Comparison of ENCODE assay signal across 8 mouse cellular contexts in the genomic region with DNA sequence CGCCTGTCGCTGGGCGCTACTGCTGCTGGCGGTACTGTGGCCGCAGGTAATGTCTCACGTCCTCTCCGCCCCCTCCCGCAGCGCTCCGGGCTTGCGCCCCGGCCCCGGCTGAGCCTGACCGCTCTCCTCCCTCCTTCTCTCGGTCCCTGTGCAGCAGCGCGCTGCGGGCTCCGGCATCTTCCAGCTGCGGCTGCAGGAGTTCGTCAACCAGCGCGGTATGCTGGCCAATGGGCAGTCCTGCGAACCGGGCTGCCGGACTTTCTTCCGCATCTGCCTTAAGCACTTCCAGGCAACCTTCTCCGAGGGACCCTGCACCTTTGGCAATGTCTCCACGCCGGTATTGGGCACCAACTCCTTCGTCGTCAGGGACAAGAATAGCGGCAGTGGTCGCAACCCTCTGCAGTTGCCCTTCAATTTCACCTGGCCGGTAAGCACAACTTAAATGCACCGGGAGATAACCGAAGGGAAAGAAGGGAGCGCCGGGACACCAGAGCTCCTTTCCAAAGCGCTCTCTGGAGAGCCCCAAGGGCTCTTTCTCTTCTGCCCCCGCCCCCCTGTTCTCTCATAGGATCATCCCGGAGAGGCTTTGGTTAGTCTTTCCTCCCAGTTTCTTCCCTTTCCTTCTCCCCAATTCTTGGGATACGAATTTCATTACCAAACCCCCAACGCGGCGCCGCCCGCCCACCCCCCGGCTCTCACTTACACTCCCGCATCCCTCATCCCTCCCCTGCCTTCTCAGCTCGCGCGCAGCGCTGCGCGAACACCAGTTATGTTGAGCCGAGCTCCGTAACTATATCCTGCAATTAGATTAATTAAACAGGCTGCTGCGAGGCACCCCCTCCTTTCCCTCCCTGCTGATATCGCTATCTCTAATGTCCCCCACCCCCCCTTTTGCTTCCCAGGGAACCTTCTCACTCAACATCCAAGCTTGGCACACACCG. TPM values are rescaled to one million over a fixed set of nuclear protein-coding genes. Genes with fewer than 3 reads are reported as not detected.
DNase-seq lines count a peak whose midpoint lies in the region; ATAC-seq and TF ChIP-seq lines count a peak whose summit lies in the region.

No protein-coding gene starts in this region.

- WGBS in liver, adult 2 months = 1% methylated on average over 59 of the region's 61 CpGs
- 1% methylated on average over 60 of the region's 61 CpGs for WGBS in heart, postnatal 0 days
- under 1% methylated on average over 60 of the region's 61 CpGs for WGBS in liver, embryonic 12.5 days (ENCODE audit: insufficient replicate concordance)
- WGBS in stomach, embryonic 16.5 days = under 1% methylated on average over 61 of the region's 61 CpGs

- H3K36me3 ChIP-seq in liver, adult 2 months (ENCODE audit: control insufficient read depth, insufficient read depth, low read length) = no peaks in the 10 kb centered on the region
- H3K36me3 ChIP-seq in heart, postnatal 0 days (replicated peaks; ENCODE audit: control insufficient read depth, insufficient read depth, low read length) = peaks cover 5% of the 10 kb centered on the region; the same call in 1 of the 2 replicates
- no peaks in the 10 kb centered on the region for H3K36me3 ChIP-seq in liver, embryonic 12.5 days
- H3K36me3 ChIP-seq in stomach, embryonic 16.5 days (ENCODE audit: control insufficient read depth, insufficient read depth, low read length) = no peaks in the 10 kb centered on the region

- TF ChIP-seq POLR2A in liver, adult 2 months (IDR thresholded peaks at IDR 0.05; ENCODE audit: extremely low read depth, insufficient read depth, low read length) = no peak
- no peak for TF ChIP-seq POLR2A in brain, embryonic 14.5 days (IDR thresholded peaks at IDR 0.05; ENCODE audit: borderline replicate concordance, extremely low read depth, insufficient read depth, insufficient read length, poor library complexity, severe bottlenecking)

- H3K4me2 ChIP-seq in heart, postnatal 0 days (ENCODE audit: low read depth, low read length) = peak overlapping the region; percentile 76
- peak overlapping the region; percentile 72 for H3K4me2 ChIP-seq in liver, embryonic 12.5 days
- peak overlapping the region; percentile 89 for H3K4me2 ChIP-seq in stomach, embryonic 16.5 days (ENCODE audit: low read depth, low read length)

- peaks cover 3% of the 10 kb centered on the region; the same call in 1 of the 2 replicates for H3K4me1 ChIP-seq in liver, adult 2 months (ENCODE audit: control insufficient read depth, insufficient read depth, low read length)
- H3K4me1 ChIP-seq in heart, postnatal 0 days (ENCODE audit: control insufficient read depth, insufficient read depth) = peaks cover 28% of the 10 kb centered on the region; the same call in 1 of the 2 replicates
- H3K4me1 ChIP-seq in liver, embryonic 12.5 days = peaks cover 57% of the 10 kb centered on the region
- H3K4me1 ChIP-seq in stomach, embryonic 16.5 days (ENCODE audit: control insufficient read depth, insufficient read depth, low read length) = peaks cover 47% of the 10 kb centered on the region

- peak overlapping the region; percentile 56 for H3K4me3 ChIP-seq in liver, adult 2 months (ENCODE audit: insufficient read depth, low read depth, low read length)
- peak overlapping the region; percentile 73 for H3K4me3 ChIP-seq in heart, postnatal 0 days (ENCODE audit: low read depth, low read length)
- peak overlapping the region; percentile 53 for H3K4me3 ChIP-seq in liver, embryonic 12.5 days
- peak overlapping the region; percentile 59 for H3K4me3 ChIP-seq in stomach, embryonic 16.5 days (replicated peaks; ENCODE audit: low read length)

- no peak for TF ChIP-seq EP300 in heart, postnatal 0 days (IDR thresholded peaks at IDR 0.05; ENCODE audit: low read depth)

- H3K79me2 ChIP-seq in liver, adult 2 months (ENCODE audit: control insufficient read depth, insufficient read depth, low read length) = peaks cover 4% of the 10 kb centered on the region; the same call in 1 of the 2 replicates

- no peaks in the 10 kb centered on the region for H3K9me3 ChIP-seq in heart, postnatal 0 days (replicated peaks; ENCODE audit: control insufficient read depth, low read length)
- H3K9me3 ChIP-seq in liver, embryonic 12.5 days (replicated peaks) = no peaks in the 10 kb centered on the region
- H3K9me3 ChIP-seq in stomach, embryonic 16.5 days (replicated peaks; ENCODE audit: control insufficient read depth, low read length) = no peaks in the 10 kb centered on the region

- 0 out of 2 replicates have a peak, but pooled peaks have one; percentile 2 for ATAC-seq in heart, postnatal 0 days (ENCODE audit: insufficient read depth, low read depth)
- no peak for ATAC-seq in liver, embryonic 12.5 days
- no peak for ATAC-seq in stomach, embryonic 16.5 days (ENCODE audit: insufficient read depth, low FRiP score)
- no peak for ATAC-seq in erythroid progenitor cell, adult 5-6 weeks (replicated peaks; ENCODE audit: low FRiP score, poor library complexity, severe bottlenecking)

- peak overlapping the region; percentile 53 for H3K27ac ChIP-seq in liver, adult 2 months (replicated peaks; ENCODE audit: insufficient read depth, low read depth, low read length)
- H3K27ac ChIP-seq in heart, postnatal 0 days (ENCODE audit: low read depth) = peak overlapping the region; percentile 72
- H3K27ac ChIP-seq in liver, embryonic 12.5 days = no peak overlapping the region; the same call in 1 of the 2 replicates
- peak overlapping the region; percentile 65; the same call in 1 of the 2 replicates for H3K27ac ChIP-seq in stomach, embryonic 16.5 days (ENCODE audit: low read length)

- peak overlapping the region; percentile 69 for H3K9ac ChIP-seq in liver, adult 2 months (ENCODE audit: low read depth, low read length)
- H3K9ac ChIP-seq in heart, postnatal 0 days (replicated peaks; ENCODE audit: low read depth, low read length) = peak overlapping the region; percentile 70
- H3K9ac ChIP-seq in liver, embryonic 12.5 days = peak overlapping the region; percentile 29; the same call in 1 of the 2 replicates
- peak overlapping the region; percentile 72 for H3K9ac ChIP-seq in stomach, embryonic 16.5 days (ENCODE audit: low read length)

- no peak for TF ChIP-seq CTCF in liver, adult 2 months (IDR thresholded peaks at IDR 0.05; ENCODE audit: low read depth, low read length)
- TF ChIP-seq CTCF in brain, embryonic 14.5 days (IDR thresholded peaks at IDR 0.05; ENCODE audit: borderline replicate concordance, extremely low read depth, insufficient read depth, insufficient read length) = no peak
- TF ChIP-seq CTCF in heart, postnatal 0 days (IDR thresholded peaks at IDR 0.05; ENCODE audit: low read depth) = no peak

- peaks cover 22% of the 10 kb centered on the region for H3K27me3 ChIP-seq in liver, adult 2 months (ENCODE audit: control insufficient read depth, insufficient read depth, low read length)
- peaks cover 91% of the 10 kb centered on the region for H3K27me3 ChIP-seq in heart, postnatal 0 days (ENCODE audit: control insufficient read depth, insufficient read depth, low read length)
- H3K27me3 ChIP-seq in liver, embryonic 12.5 days (replicated peaks) = peaks cover 100% of the 10 kb centered on the region
- peaks cover 47% of the 10 kb centered on the region for H3K27me3 ChIP-seq in stomach, embryonic 16.5 days (ENCODE audit: control insufficient read depth, insufficient read depth, low read length)

- DNase-seq in liver, adult 2 months (ENCODE audit: extremely low read depth, low read depth, low spot score) = no peak
- DNase-seq in liver = no peak
- peak; percentile 56 for DNase-seq in brain, embryonic 14.5 days (ENCODE audit: low read depth)
- DNase-seq in heart, postnatal 0 days (ENCODE audit: low spot score) = no peak
- DNase-seq in frontal cortex, postnatal 36 days (ENCODE audit: low spot score in 2 of 2) = no peak

RNA-seq across cellular contexts. Expression of gene Dll4, which starts 0.8 kb away (rescaled TPM):
- total RNA-seq in liver, adult 2 months (2014; rRNA removed) = 3.0 and 5.2 TPM in 2 replicates
- polyA plus RNA-seq in liver, adult 2 months (2012; rRNA removed) = 3.1 and 4.1 TPM in 2 replicates
- 5.9 and 9.0 TPM in 2 replicates for polyA plus RNA-seq in brain, embryonic 14.5 days (2012; rRNA removed)
- 5.0 and 6.6 TPM in 2 replicates for total RNA-seq in heart, postnatal 0 days (2014; rRNA removed; ENCODE audit: low replicate concordance)
- 5.7 and 6.2 TPM in 2 replicates for polyA plus RNA-seq in heart, postnatal 0 days (2015; fragmentation: Nextera tagmentation; extraction: Ambion mirVana)
- polyA plus RNA-seq in liver, embryonic 12.5 days (2016; fragmentation: Nextera tagmentation; extraction: Ambion mirVana) = 3.0 and 3.1 TPM in 2 replicates
- polyA plus RNA-seq in stomach, embryonic 16.5 days (2015; fragmentation: Nextera tagmentation; extraction: Ambion mirVana) = 6.8 and 8.2 TPM in 2 replicates
- not detected in 2 replicates for total RNA-seq in erythroid progenitor cell, adult 5-6 weeks (2015; ENCODE audit: low replicate concordance)
- total RNA-seq in erythroid progenitor cell, adult 5-6 weeks (2017; ENCODE audit: low replicate concordance) = not detected in 2 replicates

RNA-seq across cellular contexts. Expression of gene Chac1, which starts 24.6 kb away (rescaled TPM):
- total RNA-seq in liver, adult 2 months (2014; rRNA removed) = 3.2 and 5.5 TPM in 2 replicates
- polyA plus RNA-seq in liver, adult 2 months (2012; rRNA removed) = 4.1 and 6.1 TPM in 2 replicates
- 5.4 and 6.1 TPM in 2 replicates for polyA plus RNA-seq in brain, embryonic 14.5 days (2012; rRNA removed)
- 0.11 and 0.27 TPM in 2 replicates for total RNA-seq in heart, postnatal 0 days (2014; rRNA removed; ENCODE audit: low replicate concordance)
- 0.30 and 0.52 TPM in 2 replicates for polyA plus RNA-seq in heart, postnatal 0 days (2015; fragmentation: Nextera tagmentation; extraction: Ambion mirVana)
- polyA plus RNA-seq in liver, embryonic 12.5 days (2016; fragmentation: Nextera tagmentation; extraction: Ambion mirVana) = 1.0 and 1.4 TPM in 2 replicates
- 1.5 and 2.4 TPM in 2 replicates for polyA plus RNA-seq in stomach, embryonic 16.5 days (2015; fragmentation: Nextera tagmentation; extraction: Ambion mirVana)
- total RNA-seq in erythroid progenitor cell, adult 5-6 weeks (2015; ENCODE audit: low replicate concordance) = 4.3 TPM in 1 of 2 replicates, not detected in the other
- 0.13 TPM in 1 of 2 replicates, not detected in the other for total RNA-seq in erythroid progenitor cell, adult 5-6 weeks (2017; ENCODE audit: low replicate concordance)

RNA-seq across cellular contexts. Expression of gene Vps18, which starts 37.9 kb away (rescaled TPM):
- 4.4 and 7.5 TPM in 2 replicates for total RNA-seq in liver, adult 2 months (2014; rRNA removed)
- polyA plus RNA-seq in liver, adult 2 months (2012; rRNA removed) = 13.4 and 14.8 TPM in 2 replicates
- 26.0 and 28.6 TPM in 2 replicates for polyA plus RNA-seq in brain, embryonic 14.5 days (2012; rRNA removed)
- 14.3 and 16.2 TPM in 2 replicates for total RNA-seq in heart, postnatal 0 days (2014; rRNA removed; ENCODE audit: low replicate concordance)
- 8.0 and 8.3 TPM in 2 replicates for polyA plus RNA-seq in heart, postnatal 0 days (2015; fragmentation: Nextera tagmentation; extraction: Ambion mirVana)
- polyA plus RNA-seq in liver, embryonic 12.5 days (2016; fragmentation: Nextera tagmentation; extraction: Ambion mirVana) = 9.8 and 10.3 TPM in 2 replicates
- polyA plus RNA-seq in stomach, embryonic 16.5 days (2015; fragmentation: Nextera tagmentation; extraction: Ambion mirVana) = 17.5 and 19.8 TPM in 2 replicates
- total RNA-seq in erythroid progenitor cell, adult 5-6 weeks (2015; ENCODE audit: low replicate concordance) = 1.1 and 2.1 TPM in 2 replicates
- total RNA-seq in erythroid progenitor cell, adult 5-6 weeks (2017; ENCODE audit: low replicate concordance) = 3.7 and 4.1 TPM in 2 replicates

RNA-seq across cellular contexts. Expression of gene Rhov, which starts 55.4 kb away (rescaled TPM):
- not detected in 2 replicates for total RNA-seq in liver, adult 2 months (2014; rRNA removed)
- not detected in 2 replicates for polyA plus RNA-seq in liver, adult 2 months (2012; rRNA removed)
- polyA plus RNA-seq in brain, embryonic 14.5 days (2012; rRNA removed) = 9.1 and 13.5 TPM in 2 replicates
- total RNA-seq in heart, postnatal 0 days (2014; rRNA removed; ENCODE audit: low replicate concordance) = 3.4 TPM in 1 of 2 replicates, not detected in the other
- polyA plus RNA-seq in heart, postnatal 0 days (2015; fragmentation: Nextera tagmentation; extraction: Ambion mirVana) = 0.19 TPM in 1 of 2 replicates, not detected in the other
- 0.07 TPM in 1 of 2 replicates, not detected in the other for polyA plus RNA-seq in liver, embryonic 12.5 days (2016; fragmentation: Nextera tagmentation; extraction: Ambion mirVana)
- 30.2 and 34.5 TPM in 2 replicates for polyA plus RNA-seq in stomach, embryonic 16.5 days (2015; fragmentation: Nextera tagmentation; extraction: Ambion mirVana)
- not detected in 2 replicates for total RNA-seq in erythroid progenitor cell, adult 5-6 weeks (2015; ENCODE audit: low replicate concordance)
- total RNA-seq in erythroid progenitor cell, adult 5-6 weeks (2017; ENCODE audit: low replicate concordance) = not detected in 2 replicates
